Mouse (Mus musculus) limb, embryonic 11.5 days (tissue): ENCODE measurements around the gene Egln3. TPM values are rescaled to one million over a fixed set of nuclear protein-coding genes. Genes with fewer than 3 reads are reported as not detected.

Experiments used
- ATAC-seq: fragments of 200-750 bp; cut with Nextera tagmentation; 2 replicates; pipeline ENCODE4 v1.8.0; 2017; ENCODE audit warnings: low read depth; ENCODE audit not compliant: insufficient number of reproducible peaks, low FRiP score, low TSS enrichment
- DNase-seq: peaks from one replicate; pipeline ENCODE4 v3.0.0-alpha.2; 2015; ENCODE audit warnings: low spot score
- H3K27ac ChIP-seq: fragments of 300-500 bp; sonication (generic); replicated peaks from 2 replicates; pipeline ENCODE4 v1.5.1; 2014; ENCODE audit warnings: low read depth, mild to moderate bottlenecking, low read length
- H3K27me3 ChIP-seq: fragments of 300-500 bp; sonication (generic); 2 replicates; pipeline ENCODE4 v1.6.1; 2014; ENCODE audit warnings: mild to moderate bottlenecking, low read length, mixed read lengths; ENCODE audit not compliant: control insufficient read depth, insufficient read depth
- H3K36me3 ChIP-seq: fragments of 300-500 bp; sonication (generic); 2 replicates; pipeline ENCODE4 v1.6.1; 2014; ENCODE audit warnings: mild to moderate bottlenecking, low read length, moderate library complexity, mixed read lengths; ENCODE audit not compliant: control insufficient read depth, insufficient read depth
- H3K4me1 ChIP-seq: fragments of 300-500 bp; sonication (generic); 2 replicates; pipeline ENCODE4 v1.6.1; 2014; ENCODE audit warnings: low read length, mixed read lengths; ENCODE audit not compliant: control insufficient read depth, insufficient read depth
- H3K4me2 ChIP-seq: fragments of 300-500 bp; sonication (generic); 2 replicates; pipeline ENCODE4 v1.6.1; 2014; ENCODE audit warnings: low read depth, mild to moderate bottlenecking, moderate library complexity; ENCODE audit not compliant: severe bottlenecking
- H3K4me3 ChIP-seq: fragments of 300-500 bp; sonication (generic); 2 replicates; pipeline ENCODE4 v1.5.1; 2014; ENCODE audit warnings: low read depth, low read length
- H3K9ac ChIP-seq: fragments of 300-500 bp; sonication (generic); 2 replicates; pipeline ENCODE4 v1.6.1; 2014; ENCODE audit warnings: mild to moderate bottlenecking, low read length
- H3K9me3 ChIP-seq: fragments of 300-500 bp; sonication (generic); 2 replicates; pipeline ENCODE4 v1.6.1; 2016; ENCODE audit warnings: low read length; ENCODE audit not compliant: control insufficient read depth
- whole genome bisulfite sequencing: fragments of 180-500 bp; shearing (Covaris S2); extraction: QIAGEN DNeasy Blood & Tissue Kit; methylation state at CpG from one replicate; pipeline ENCODE4 v1.1.7; 2014; 5-methylcytosine and 5-hydroxymethylcytosine counted together
- polyA plus RNA-seq: library from polyadenylated mRNA; unstranded; fragments of >200 nt; fragmentation: Nextera tagmentation; extraction: Ambion mirVana; gene quantifications from 2 replicates; pipeline ENCODE4 v1.2.1, GENCODE M21; 2014

Egln3 gene
- polyA plus RNA-seq, 1 experiment from 2014 or later = 3.9 TPM

DNA sequence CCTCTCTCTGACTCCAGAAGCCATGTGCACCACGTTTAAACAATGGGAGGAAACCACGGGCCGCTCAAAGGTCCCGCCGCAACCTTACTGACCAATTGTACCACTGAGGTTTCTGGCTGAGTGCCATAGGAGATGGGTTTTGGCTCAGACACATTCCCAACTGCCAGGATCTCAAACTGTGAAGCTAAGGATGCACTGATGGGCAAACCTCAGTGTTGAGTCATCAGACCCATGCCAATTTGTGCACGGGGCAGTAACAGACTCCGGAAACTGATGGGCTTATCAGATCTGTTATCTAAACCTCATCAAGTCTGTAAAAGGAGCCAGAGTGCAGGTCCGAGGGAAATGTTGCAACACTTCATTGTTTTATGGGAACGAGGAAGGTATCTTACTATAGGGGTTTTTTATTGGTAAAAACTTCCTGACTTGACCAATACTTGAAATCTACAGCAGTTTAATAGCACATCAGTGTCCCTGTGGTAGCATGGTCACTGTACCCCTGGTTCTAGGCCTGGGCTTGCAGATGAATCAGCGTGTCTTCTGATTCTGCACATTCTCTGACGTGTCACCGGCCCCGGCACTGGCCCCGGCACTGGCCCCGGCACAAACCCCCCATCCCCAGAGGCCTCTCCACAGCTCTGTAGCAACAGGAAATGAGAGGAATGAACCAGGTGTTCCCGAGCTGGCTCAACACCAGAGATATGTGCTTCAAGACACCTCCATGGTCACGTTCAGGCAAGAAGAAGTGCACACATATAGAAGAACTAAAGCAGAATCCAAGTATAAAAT lies 15.7 kb downstream of the Egln3 start:
- Histone ChIP-seq H3K4me3 (no peak overlapping the region), H3K27ac (no peak overlapping the region)

DNA sequence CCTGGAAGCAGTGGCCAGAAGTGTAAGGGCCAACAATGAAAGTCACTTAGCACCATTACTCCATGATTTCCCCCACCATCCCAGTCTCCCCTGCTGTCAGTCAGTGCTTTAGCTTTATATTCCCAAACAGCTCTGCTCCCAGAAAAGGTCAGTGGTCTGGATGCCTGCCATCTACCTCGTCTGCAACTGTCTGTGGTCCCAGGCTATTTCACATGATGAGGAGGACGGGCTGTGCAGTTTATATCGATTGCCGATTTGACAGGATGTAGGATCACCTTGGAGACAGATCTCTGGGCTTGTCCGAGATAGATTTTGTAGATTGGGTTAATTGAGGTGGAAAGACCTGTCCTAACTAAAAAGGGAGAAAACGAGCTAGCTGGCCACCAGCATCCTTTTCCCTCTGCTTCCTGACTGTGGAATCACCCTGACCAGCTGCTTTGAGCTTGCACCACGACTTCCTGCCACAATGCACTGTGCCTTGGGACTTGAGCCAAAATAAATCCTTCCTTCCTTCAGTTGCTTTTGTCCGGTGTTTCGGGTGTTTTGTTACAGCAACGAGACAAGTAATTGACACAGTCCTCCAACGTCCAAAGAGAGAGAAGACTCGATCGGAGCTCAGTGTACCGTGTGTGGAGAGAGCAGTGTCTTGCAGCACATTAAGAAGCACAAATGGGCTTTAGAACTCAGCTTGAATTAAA lies 16.6 kb downstream of the Egln3 start:
- 55% methylated on average over 14 of the region's 14 CpGs for WGBS
- Histone ChIP-seq H3K4me3 (no peak overlapping the region), H3K36me3 (no peaks in the 10 kb centered on the region), H3K4me2 (no peak overlapping the region), H3K27ac (no peak overlapping the region), H3K4me1 (peaks cover 19% of the 10 kb centered on the region), H3K9me3 (no peaks in the 10 kb centered on the region), H3K9ac (no peak overlapping the region; the same call in 1 of the 2 replicates), H3K27me3 (no peaks in the 10 kb centered on the region)
- ATAC-seq (no peak), DNase-seq (no peak)

More for the DNA sequence above, 15.7 kb downstream of the Egln3 start:
- 0 out of 2 replicates have a peak overlapping the region, but pooled peaks have one; percentile 3 for H3K4me2 ChIP-seq
- WGBS = 62% methylated on average over 17 of the region's 17 CpGs
- ATAC-seq (no peak), DNase-seq (no peak)
- no peak overlapping the region for H3K9ac ChIP-seq
- no peaks in the 10 kb centered on the region for H3K27me3 ChIP-seq
- peaks cover 20% of the 10 kb centered on the region for H3K4me1 ChIP-seq
- no peaks in the 10 kb centered on the region for H3K36me3 ChIP-seq
- H3K9me3 ChIP-seq = no peaks in the 10 kb centered on the region

DNA sequence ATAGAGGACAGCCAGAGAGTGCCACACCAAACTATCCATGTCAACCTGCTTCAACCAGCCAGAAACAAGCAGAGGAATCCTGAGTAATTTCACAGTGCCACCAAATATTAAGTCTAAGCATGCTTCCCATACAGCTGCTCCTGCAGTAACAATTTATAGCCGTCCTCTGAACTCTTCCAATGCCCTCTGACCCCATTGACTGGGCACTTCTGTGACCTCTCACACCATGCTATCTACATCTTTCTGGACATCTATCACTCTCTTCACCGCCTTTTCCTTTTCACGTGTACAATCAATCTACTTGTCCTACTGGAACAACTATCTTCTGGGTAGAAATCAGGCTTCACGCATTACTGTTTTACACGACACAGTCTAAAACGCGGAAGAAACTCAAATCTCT lies 19.4 kb downstream of the Egln3 start:
- Histone ChIP-seq H3K4me2 (no peak overlapping the region), H3K36me3 (no peaks in the 10 kb centered on the region), H3K27me3 (no peaks in the 10 kb centered on the region), H3K4me3 (no peak overlapping the region), H3K27ac (no peak overlapping the region), H3K4me1 (peaks cover 7% of the 10 kb centered on the region), H3K9ac (no peak overlapping the region), H3K9me3 (no peaks in the 10 kb centered on the region)
- no peak for ATAC-seq
- WGBS = 59% methylated on average over 7 of the region's 7 CpGs
- DNase-seq = no peak

DNA sequence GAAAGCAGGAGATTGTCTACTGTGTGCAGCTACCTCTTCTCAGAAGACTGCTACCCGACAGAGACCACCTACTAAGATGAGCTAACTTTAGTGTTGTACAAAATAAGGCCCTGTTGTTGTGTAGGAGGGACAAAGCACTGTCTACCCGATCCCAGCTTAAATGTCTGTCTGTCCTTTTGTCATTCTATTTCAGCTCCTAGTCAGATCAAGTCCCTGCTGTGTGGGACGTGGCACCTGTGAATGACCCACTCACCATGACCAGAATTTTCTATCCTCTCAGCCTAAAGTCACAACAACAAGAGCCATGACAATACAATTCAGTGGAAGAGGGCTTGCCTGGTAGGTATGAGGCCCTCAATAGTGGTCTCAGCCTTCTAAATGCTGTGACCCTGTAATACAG lies 25.3 kb downstream of the Egln3 start:
- WGBS = 77% methylated on average over 3 of the region's 3 CpGs
- Histone ChIP-seq H3K9ac (no peak overlapping the region), H3K9me3 (no peaks in the 10 kb centered on the region), H3K4me2 (no peak overlapping the region), H3K27me3 (no peaks in the 10 kb centered on the region), H3K27ac (no peak overlapping the region), H3K4me1 (no peaks in the 10 kb centered on the region), H3K36me3 (no peaks in the 10 kb centered on the region), H3K4me3 (no peak overlapping the region)
- no peak for ATAC-seq
- DNase-seq = no peak

DNA sequence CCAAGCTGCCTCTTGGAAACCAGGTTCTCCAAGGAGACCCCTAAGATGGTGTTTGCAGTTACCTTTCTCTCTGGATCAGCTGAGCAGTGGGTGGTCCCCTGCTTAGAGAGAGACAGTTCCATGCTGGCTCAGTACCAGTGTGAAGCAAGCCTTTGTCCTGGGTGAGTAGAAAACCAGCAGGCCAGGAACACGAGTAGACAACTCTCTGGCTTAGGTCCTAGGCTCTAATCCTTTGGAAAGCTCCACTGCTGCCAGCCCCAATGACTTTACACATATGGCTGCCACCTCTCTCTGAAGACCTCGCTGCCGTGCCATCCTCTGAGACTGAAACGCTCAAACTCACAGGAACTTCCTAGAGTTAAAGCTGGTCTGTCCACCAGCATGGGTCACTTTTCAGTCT lies 34.9 kb downstream of the Egln3 start:
- H3K9me3 ChIP-seq = no peaks in the 10 kb centered on the region; the same call in 1 of the 2 replicates
- ATAC-seq = no peak
- 86% methylated on average over 4 of the region's 4 CpGs for WGBS

DNA sequence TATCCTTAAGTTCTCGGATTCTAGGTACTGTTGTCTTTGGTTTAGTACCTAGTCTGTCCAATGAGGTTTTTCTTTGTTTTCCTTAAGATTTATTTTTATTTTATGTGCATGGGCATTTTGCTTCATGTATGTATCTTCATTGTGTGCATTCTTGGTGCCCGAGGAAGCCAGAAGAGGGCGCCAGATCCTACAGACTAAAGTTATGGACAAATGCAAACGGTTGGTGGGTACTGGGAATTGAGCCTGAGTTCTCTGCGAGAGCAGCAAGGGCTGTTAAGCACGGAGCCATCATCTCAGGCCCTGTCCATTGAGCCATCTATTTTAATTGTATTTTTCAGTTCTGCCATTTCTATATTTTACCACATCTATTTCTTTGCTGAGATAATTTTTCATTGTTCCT lies 35.9 kb downstream of the Egln3 start:
- DNase-seq (no peak), ATAC-seq (no peak)
- no peak overlapping the region for H3K4me3 ChIP-seq
- no peak overlapping the region for H3K9ac ChIP-seq
- H3K9me3 ChIP-seq = no peaks in the 10 kb centered on the region; the same call in 1 of the 2 replicates
- no peaks in the 10 kb centered on the region for H3K36me3 ChIP-seq
- H3K27ac ChIP-seq = no peak overlapping the region
- no peak overlapping the region for H3K4me2 ChIP-seq
- WGBS = 84% methylated on average over 6 of the region's 6 CpGs
- H3K27me3 ChIP-seq = 0 out of 2 replicates have a peak, but pooled peaks cover 3% of the 10 kb centered on the region
- H3K4me1 ChIP-seq = no peaks in the 10 kb centered on the region

More for the DNA sequence above, 34.9 kb downstream of the Egln3 start:
- Histone ChIP-seq H3K27me3 (0 out of 2 replicates have a peak, but pooled peaks cover 3% of the 10 kb centered on the region), H3K4me2 (no peak overlapping the region), H3K27ac (no peak overlapping the region), H3K4me3 (no peak overlapping the region), H3K36me3 (no peaks in the 10 kb centered on the region), H3K4me1 (no peaks in the 10 kb centered on the region), H3K9ac (no peak overlapping the region)
- no peak for DNase-seq

DNA sequence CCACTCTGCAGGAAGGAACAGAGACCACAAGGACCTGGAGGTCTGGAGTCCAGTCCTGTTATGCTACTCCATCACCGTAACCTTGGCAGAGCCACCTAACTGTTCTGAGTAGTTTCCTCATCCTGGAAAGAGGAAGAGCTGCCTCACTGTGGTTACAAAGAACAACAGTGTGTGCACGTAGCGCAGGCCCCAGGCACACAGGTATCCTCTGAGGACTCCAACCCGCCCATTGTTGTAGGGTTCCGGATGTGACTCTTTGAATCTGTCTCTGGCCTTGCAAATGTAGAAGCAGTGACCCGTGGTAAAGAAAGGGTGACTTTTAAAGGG lies 39.0 kb downstream of the Egln3 start:
- ATAC-seq (no peak), DNase-seq (no peak)
- no peak overlapping the region for H3K9ac ChIP-seq
- WGBS = 57% methylated on average over 6 of the region's 6 CpGs
- H3K27me3 ChIP-seq = 0 out of 2 replicates have a peak, but pooled peaks cover 3% of the 10 kb centered on the region
- no peaks in the 10 kb centered on the region for H3K36me3 ChIP-seq
- no peaks in the 10 kb centered on the region for H3K4me1 ChIP-seq
- no peaks in the 10 kb centered on the region; the same call in 1 of the 2 replicates for H3K9me3 ChIP-seq
- H3K4me2 ChIP-seq = no peak overlapping the region
- no peak overlapping the region for H3K4me3 ChIP-seq
- no peak overlapping the region for H3K27ac ChIP-seq

DNA sequence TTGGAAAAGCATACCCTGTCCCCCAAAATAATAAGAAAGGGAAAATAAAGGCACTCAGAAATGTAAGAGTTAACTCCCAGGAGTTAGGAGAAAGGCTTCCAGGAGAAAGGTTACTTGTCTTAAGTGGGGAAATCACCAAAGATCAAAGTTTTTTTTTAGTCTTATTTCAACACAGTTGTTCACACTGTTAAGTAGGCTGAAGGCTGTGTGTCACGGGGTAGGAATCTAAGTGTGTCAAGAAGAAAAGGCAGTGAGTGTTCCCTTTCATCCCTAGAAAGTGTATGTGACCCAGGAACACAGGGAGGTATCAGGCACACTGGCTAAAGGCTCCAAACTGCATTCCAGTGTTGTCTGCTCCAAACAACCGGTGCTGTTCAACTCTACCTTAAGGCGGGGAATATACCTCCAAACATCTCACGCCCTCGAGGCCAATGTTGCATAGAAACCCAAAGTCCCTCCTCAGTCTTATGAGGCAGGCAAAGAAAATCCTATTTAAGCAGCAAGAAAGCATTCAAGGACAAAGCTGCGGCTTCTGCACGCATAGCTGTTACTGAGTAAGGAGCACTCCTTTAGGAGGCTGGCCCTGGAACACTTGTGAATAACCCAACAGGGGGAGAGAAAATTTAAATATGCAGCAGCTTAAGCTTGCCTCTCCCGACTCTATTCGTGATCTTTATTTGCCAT lies 39.5 kb downstream of the Egln3 start:
- Histone ChIP-seq H3K4me2 (no peak overlapping the region), H3K36me3 (no peaks in the 10 kb centered on the region), H3K4me3 (no peak overlapping the region), H3K9me3 (no peaks in the 10 kb centered on the region; the same call in 1 of the 2 replicates), H3K27me3 (0 out of 2 replicates have a peak, but pooled peaks cover 3% of the 10 kb centered on the region), H3K4me1 (no peaks in the 10 kb centered on the region), H3K27ac (no peak overlapping the region), H3K9ac (no peak overlapping the region)
- no peak for ATAC-seq
- no peak for DNase-seq
- 28% methylated on average over 9 of the region's 9 CpGs for WGBS
